Mouse (Mus musculus) C2C12 (cell line): ENCODE measurements around the gene Mettl8. TPM values are rescaled to one million over a fixed set of nuclear protein-coding genes. Genes with fewer than 3 reads are reported as not detected.

Experiments
- H3K27me3 ChIP-seq: one replicate; pipeline ENCODE4 v1.6.1; 2011; ENCODE audit not compliant: control insufficient read depth, insufficient read depth, insufficient read length
- H3K36me3 ChIP-seq: one replicate; pipeline ENCODE4 v1.6.1; 2011; ENCODE audit not compliant: control insufficient read depth, insufficient read depth
- H3K4me3 ChIP-seq: one replicate; pipeline ENCODE4 v1.5.1; 2011; ENCODE audit warnings: mild to moderate bottlenecking, control low read depth; ENCODE audit not compliant: poor library complexity, insufficient read depth, severe bottlenecking
- H3K79me2 ChIP-seq: one replicate; pipeline ENCODE4 v1.6.1; 2011; ENCODE audit not compliant: control insufficient read depth, insufficient read depth
- H3K79me3 ChIP-seq: one replicate; pipeline ENCODE4 v1.6.1; 2011; ENCODE audit warnings: low read depth, control low read depth
- H3ac ChIP-seq: one replicate; pipeline ENCODE3; 2011; ENCODE audit warnings: low read depth; ENCODE audit not compliant: control insufficient read depth, insufficient read length
- CEBPB ChIP-seq: IDR thresholded peaks from one replicate; pipeline ENCODE4 v1.6.1; 2011; ENCODE audit warnings: low read depth, mild to moderate bottlenecking, control low read depth, moderate library complexity
- CTCF ChIP-seq: IDR thresholded peaks from one replicate; pipeline ENCODE4 v1.5.1; 2011; ENCODE audit not compliant: control insufficient read depth, insufficient read depth, insufficient read length
- FOSL1 ChIP-seq: IDR thresholded peaks from one replicate; pipeline ENCODE4 v1.8.0; 2011; ENCODE audit warnings: mild to moderate bottlenecking, low read length; ENCODE audit not compliant: poor library complexity, insufficient read depth, severe bottlenecking
- MAX ChIP-seq: IDR thresholded peaks from one replicate; pipeline ENCODE4 v1.6.1; 2011; ENCODE audit warnings: mild to moderate bottlenecking, control low read depth
- MYOD1 ChIP-seq: IDR thresholded peaks from one replicate; pipeline ENCODE4 v1.6.1; 2011; ENCODE audit warnings: low read depth; ENCODE audit not compliant: control insufficient read depth, insufficient read length
- MYOG ChIP-seq: IDR thresholded peaks from one replicate; pipeline ENCODE4 v1.6.1; 2011; ENCODE audit not compliant: control insufficient read depth, insufficient read length; ENCODE audit errors: extremely low read depth
- USF1 ChIP-seq: IDR thresholded peaks from one replicate; pipeline ENCODE4 v1.6.1; 2011; ENCODE audit warnings: low read depth, mild to moderate bottlenecking, control low read depth, moderate library complexity
- polyA plus RNA-seq: library from polyadenylated mRNA; unstranded; fragments of >200 nt; fragmentation: generic; extraction: Trizol; gene quantifications from one replicate; pipeline ENCODE4 v1.2.1, GENCODE M21; 2012; ENCODE audit warnings: missing spikeins

Mettl8 gene
- polyA plus RNA-seq, 1 experiment, result 8.5 TPM

- H3K36me3 ChIP-seq, result peaks cover 3% of the 10 kb centered on the region
- TF ChIP-seq CEBPB, result no peak
- no peak for TF ChIP-seq MYOG
- no peak for TF ChIP-seq MYOD1
- TF ChIP-seq CTCF, result no peak
- TF ChIP-seq MAX, result no peak
- TF ChIP-seq FOSL1, result no peak
- TF ChIP-seq USF1, result no peak
- H3K27me3 ChIP-seq, result no peaks in the 10 kb centered on the region
- no peak overlapping the region for H3K4me3 ChIP-seq
- H3K79me3 ChIP-seq, result no peaks in the 10 kb centered on the region
- no peaks in the 10 kb centered on the region for H3K79me2 ChIP-seq
- H3ac ChIP-seq, result no peak overlapping the region
These were observed 80.6 kb downstream of the Mettl8 start for GRCm38 (mm10) chr2:70974769-70975168.

- no peak for TF ChIP-seq CEBPB
- no peak for TF ChIP-seq FOSL1
- TF ChIP-seq MYOD1, result no peak
- no peak for TF ChIP-seq MYOG
- no peak for TF ChIP-seq MAX
- no peak for TF ChIP-seq USF1
- no peak for TF ChIP-seq CTCF
- Histone ChIP-seq H3ac (no peak overlapping the region), H3K4me3 (no peak overlapping the region), H3K79me3 (no peaks in the 10 kb centered on the region), H3K27me3 (no peaks in the 10 kb centered on the region), H3K79me2 (no peaks in the 10 kb centered on the region), H3K36me3 (no peaks in the 10 kb centered on the region)
These were observed 82.4 kb downstream of the Mettl8 start for GRCm38 (mm10) chr2:70972795-70973518.

GRCm38 (mm10) chr2:70970158-70970741 lies 85.1 kb downstream of the Mettl8 start:
- Histone ChIP-seq H3K36me3 (peaks cover under 1% of the 10 kb centered on the region), H3K27me3 (no peaks in the 10 kb centered on the region), H3K79me3 (no peaks in the 10 kb centered on the region), H3K79me2 (no peaks in the 10 kb centered on the region), H3K4me3 (no peak overlapping the region), H3ac (no peak overlapping the region)
- TF ChIP-seq MYOD1, result no peak
- no peak for TF ChIP-seq CTCF
- no peak for TF ChIP-seq FOSL1
- TF ChIP-seq MYOG, result no peak
- TF ChIP-seq CEBPB, result no peak
- TF ChIP-seq USF1, result no peak
- no peak for TF ChIP-seq MAX

- no peaks in the 10 kb centered on the region for H3K79me3 ChIP-seq
- H3K27me3 ChIP-seq, result no peaks in the 10 kb centered on the region
- H3K79me2 ChIP-seq, result no peaks in the 10 kb centered on the region
- H3K36me3 ChIP-seq, result peaks cover 5% of the 10 kb centered on the region
- no peak overlapping the region for H3ac ChIP-seq
- TF ChIP-seq MAX (no peak), MYOG (no peak), MYOD1 (no peak), USF1 (no peak), CTCF (no peak), FOSL1 (no peak)
- no peak overlapping the region for H3K4me3 ChIP-seq
These were observed 87.1 kb downstream of the Mettl8 start for GRCm38 (mm10) chr2:70968305-70968704.

- H3K79me2 ChIP-seq, result no peaks in the 10 kb centered on the region
- H3K79me3 ChIP-seq, result no peaks in the 10 kb centered on the region
- peaks cover 5% of the 10 kb centered on the region for H3K36me3 ChIP-seq
- no peaks in the 10 kb centered on the region for H3K27me3 ChIP-seq
- no peak overlapping the region for H3ac ChIP-seq
- TF ChIP-seq MYOG, result no peak
- TF ChIP-seq USF1, result no peak
- TF ChIP-seq MYOD1, result no peak
- no peak for TF ChIP-seq CTCF
- TF ChIP-seq MAX, result no peak
- TF ChIP-seq FOSL1, result no peak
- TF ChIP-seq CEBPB, result no peak
- H3K4me3 ChIP-seq, result no peak overlapping the region
These were observed 88.2 kb downstream of the Mettl8 start for GRCm38 (mm10) chr2:70967216-70967615.
